Mouse (Mus musculus) yolk sac, embryonic 10.5 days (tissue): ENCODE measurements at regions not wholly inside any gene's neighbourhood (a gene's known extent, or its start where the extent isn't known, plus 50 kb on each side); places are given as distances from the start of the nearest gene placed in this dataset.

ENCODE experiments used
- DNase-seq: peaks from one replicate; pipeline ENCODE4 v3.0.0-alpha.2; 2017; ENCODE audit warnings: low spot score

DNA sequence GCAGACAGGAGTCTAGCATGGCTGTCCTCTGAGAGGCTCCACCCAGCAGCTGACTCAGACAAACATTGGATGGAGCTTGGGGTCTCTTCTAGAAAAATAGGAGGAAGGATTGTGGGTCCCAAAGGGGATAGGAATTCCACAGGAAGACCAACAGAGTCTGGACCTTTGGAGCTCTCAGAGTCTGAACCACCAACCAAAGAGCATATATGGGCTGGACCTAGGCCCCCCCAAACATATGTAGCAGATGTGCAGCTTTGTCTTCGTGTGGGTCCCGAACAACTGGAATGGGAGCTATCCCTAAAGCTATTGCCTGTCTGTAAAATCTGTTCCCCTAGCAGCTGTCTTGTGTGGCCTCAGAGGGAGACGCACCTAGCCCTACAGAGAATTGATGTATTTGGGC is 50.1 kb upstream of the Cpm start:
- no peak for DNase-seq

- DNase-seq = no peak
Observed at GRCm38 (mm10) chr10:117578696-117579146, 50.6 kb upstream of the Cpm start.

DNA sequence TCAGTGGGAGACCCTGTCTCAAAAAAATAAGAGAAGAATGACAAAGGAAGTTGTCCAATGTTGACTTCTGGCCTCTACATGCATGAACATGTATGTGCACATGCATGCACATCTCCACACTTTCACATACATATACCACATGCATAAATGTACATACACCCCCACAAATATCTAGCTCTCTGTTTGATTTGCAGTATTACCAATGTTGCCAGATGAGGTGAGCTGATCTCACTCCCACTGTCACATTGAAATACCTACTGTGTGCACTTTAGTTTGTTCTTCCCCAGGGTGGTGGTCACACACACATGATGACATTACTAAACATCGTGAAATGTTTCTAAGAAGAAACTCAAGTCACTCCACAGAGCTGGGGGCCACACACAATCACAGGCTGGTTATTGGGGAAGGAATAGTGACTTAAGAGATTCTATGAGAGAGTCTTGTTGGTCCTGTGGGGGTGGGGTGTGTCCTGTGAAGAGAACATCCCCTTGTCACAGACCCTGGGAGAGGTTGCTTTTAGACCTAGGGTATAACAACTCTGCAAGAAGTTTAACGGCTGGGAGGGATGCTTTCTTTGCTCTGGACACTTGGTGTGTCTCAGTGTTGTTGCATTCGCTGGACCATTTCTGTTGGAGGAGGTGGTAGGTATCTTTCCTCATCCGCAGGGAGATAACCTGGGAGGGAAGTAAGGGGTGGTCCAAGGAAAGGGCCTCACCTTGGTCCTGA is 51.2 kb upstream of the Cpm start:
- DNase-seq = no peak

DNA sequence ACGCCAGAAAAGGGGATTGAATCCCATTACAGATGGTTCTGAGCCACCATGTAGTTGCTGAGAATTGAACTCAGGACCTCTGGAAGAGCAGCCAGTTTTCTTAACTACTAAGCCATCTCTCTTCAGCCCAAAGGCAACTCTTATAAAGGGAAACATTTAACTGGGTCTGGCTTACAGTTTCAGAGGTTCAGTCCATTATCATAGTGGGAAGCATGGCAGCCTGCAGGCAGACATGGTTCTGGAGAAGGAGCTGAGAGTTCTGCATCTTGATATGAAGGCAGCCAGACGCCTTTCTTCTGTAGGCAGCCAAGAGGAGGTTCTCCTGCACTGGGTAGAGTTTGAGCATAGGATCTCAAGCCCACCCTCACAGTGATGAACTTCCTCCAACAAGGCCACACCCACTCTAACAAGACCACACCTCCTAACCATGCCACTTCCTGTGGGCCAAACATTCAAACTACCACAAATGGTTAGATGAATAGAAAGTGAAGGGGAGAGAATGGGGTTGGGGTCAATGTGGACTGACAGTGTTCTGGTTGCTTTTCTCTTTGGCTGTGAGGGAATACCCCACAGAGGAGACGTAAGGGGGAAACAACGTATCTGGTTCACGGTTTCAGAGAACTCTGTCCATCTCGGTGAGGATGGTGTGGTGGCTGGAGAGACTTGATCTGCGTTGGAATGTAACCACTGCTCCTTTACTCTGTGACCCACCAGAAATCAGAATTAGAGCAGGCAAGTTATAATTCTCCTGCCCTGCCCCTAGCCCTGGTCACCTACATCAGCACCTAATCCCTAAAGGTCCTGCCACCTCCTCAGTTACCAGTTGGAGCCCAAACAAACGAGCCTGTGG is 52.2 kb upstream of the Cpm start:
- DNase-seq = no peak

DNA sequence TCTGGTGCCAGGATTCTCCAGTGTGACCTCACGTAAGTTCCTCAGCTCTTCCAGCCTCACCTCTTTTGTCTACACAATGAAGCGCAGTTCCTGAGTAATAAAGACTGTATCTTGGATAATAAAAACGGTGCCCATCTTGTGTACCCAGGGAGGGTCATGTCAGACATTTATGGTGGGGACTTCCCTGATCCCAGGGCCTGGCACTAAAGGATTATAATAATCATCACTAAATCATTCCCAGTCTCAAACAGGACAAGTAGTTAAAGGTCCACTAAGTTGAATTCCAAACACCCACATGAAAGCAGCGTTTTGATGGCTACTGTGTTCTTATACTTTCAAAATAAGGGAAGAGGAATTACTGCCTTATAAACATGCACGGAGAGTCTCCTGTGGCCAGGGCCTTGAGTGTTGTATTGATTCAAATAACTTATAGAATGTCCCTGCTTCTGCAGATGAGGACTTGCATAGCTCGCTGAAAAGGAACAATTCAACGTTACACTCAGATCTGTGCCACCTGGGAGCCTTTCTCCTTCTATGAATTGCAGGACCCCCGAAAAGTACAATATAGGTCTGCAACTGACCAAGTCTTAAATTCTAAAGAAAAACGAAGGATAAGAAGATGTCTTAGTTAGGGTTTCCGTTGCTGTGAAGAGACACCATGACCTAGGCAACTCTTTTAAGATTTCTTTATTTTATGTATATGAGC is 53.0 kb upstream of the Cpm start:
- DNase-seq = no peak

GRCm38 (mm10) chr10:117575404-117576153 is 53.7 kb upstream of the Cpm start:
- no peak for DNase-seq

DNA sequence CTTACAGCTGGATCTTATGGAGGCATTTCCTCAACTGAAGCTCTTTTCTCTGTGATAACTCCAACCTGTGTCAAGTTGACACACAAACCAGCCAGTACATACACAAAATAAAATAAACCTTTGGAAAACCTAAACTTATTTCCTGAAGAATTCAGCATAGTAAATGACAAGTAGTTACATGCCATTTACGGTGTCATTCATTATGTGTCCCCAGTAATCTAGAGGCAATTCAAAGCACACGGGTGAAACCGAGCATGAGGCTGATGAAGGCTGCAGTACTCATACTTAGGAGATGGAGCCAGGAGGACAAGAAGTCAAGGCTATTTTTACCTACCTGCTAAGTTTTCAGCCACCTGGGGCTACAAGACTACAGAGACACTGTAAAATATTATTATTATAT is 54.4 kb upstream of the Cpm start:
- no peak for DNase-seq

DNA sequence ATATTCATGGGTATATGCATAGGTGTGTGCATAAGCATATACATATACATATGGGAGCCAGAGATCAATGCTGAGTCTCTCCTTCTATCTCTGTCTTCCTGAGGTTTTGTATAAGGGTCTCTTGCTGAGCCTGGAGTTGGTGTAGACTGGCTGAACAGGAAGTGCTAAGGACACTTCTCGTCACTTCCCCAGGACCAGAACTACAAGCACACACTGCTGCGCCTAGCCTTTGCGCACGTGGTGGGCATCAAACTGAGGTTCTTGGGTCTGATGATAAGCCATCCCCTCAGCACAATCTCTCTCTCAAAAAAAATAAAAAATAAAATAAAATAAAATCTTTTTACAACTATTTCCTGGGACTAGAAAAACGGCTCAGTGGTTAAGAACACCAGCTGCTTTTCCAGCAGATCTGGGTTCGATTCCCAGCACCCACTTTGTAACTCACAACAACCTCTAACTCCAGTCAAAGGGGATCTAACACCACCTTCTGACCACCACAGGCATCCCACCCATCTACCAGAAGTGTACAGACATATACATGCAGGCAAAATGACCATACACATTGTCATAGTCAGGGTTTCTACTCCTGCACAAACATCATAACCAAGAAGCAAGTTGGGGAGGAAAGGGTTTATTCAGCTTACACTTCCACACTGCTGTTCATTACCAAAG is 55.1 kb upstream of the Cpm start:
- DNase-seq = no peak

GRCm38 (mm10) chr10:117573596-117573850 is 55.8 kb upstream of the Cpm start:
- DNase-seq = no peak

- DNase-seq = no peak
Observed at GRCm38 (mm10) chr10:117572746-117573595, 56.3 kb upstream of the Cpm start.

DNA sequence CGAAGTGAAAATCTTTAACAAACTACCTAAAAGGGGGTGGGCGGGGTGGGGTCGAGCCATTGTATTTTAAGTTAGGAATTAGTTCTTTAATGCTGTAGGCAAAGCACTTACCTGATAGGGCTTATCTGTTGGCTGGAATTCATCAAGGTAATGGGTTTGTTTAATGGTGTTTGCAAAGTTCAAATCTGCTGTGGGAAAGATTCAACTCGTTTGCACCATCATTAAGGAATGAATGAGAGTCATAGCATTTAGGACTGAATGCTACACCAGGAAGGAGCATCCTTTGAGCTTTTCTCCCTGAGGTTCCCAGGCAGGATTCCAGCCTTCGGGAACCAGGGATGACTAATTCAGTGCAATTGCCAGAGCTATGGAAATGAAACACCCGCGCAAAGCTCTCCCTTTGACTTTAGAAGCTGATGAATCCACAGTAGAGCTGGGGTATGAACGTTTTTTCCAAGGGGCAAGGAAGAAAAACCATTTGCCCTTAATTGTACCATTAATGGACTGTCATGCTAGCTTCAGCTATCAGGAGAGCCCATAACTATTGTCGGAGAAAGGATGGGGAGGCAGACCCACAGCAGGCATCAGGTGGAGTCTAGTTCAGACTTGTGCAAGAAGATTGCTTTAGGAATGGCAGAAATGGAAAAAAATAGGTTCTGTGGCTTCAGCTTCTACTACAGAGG is 57.3 kb upstream of the Cpm start:
- DNase-seq = no peak

GRCm38 (mm10) chr10:117570971-117571861 is 58.1 kb upstream of the Cpm start:
- DNase-seq = peak; percentile 59

- no peak for DNase-seq
Observed at GRCm38 (mm10) chr10:117570091-117570970, 59.0 kb upstream of the Cpm start.

GRCm38 (mm10) chr10:117569301-117570079 is 59.8 kb upstream of the Cpm start:
- no peak for DNase-seq

GRCm38 (mm10) chr10:117568472-117569300 is 60.6 kb upstream of the Cpm start:
- DNase-seq = no peak

DNA sequence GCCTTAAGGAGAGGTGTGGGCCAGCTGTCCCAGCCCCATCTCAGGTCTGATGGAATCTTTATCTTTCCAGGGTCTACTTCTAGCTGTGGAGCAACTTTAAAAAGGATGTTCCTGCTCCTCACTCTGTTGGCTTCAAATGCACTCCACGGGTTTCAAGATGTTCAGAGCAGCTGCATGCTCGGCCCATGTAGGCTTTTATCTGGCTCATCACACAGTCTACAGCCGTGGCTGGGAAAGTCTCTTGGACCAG is 61.2 kb upstream of the Cpm start:
- DNase-seq = no peak
